Mouse (Mus musculus) small intestine, adult 10 weeks (tissue): Measurements from ENCODE around the gene Vwa5b1. TPM values are rescaled to one million over a fixed set of nuclear protein-coding genes. Genes with fewer than 3 reads are reported as not detected.

ENCODE experiments used
- polyA plus RNA-seq: library from polyadenylated mRNA; stranded (reverse); fragments of 350-450 nt; fragmentation: Illumina TruSeq; extraction: RNeasy Lipid Tissue Mini Kit (QIAGEN cat#74804); gene quantifications from one replicate; pipeline ENCODE4 v1.2.3, GENCODE M21; 2014; ENCODE audit warnings: low replicate concordance

Gene Vwa5b1
- not detected for polyA plus RNA-seq

GRCm38 (mm10) chr4:138635428-138636145 is at the start of gene Vwa5b1:
Vwa5b1 (minus strand) TSS chr4:138635884.

Other genes with a start within 250 kb of the Vwa5b1 start
- not detected for gene Fam43b, start 239.4 kb downstream of the Vwa5b1 start, polyA plus RNA-seq
- 3.6 TPM for gene Mul1, start 201.2 kb downstream of the Vwa5b1 start, polyA plus RNA-seq
- 49.8 TPM for gene Camk2n1, start 181.6 kb downstream of the Vwa5b1 start, polyA plus RNA-seq
- not detected for gene Pla2g2c, start 88.9 kb upstream of the Vwa5b1 start, polyA plus RNA-seq
- not detected for gene Ubxn10, start 101.3 kb upstream of the Vwa5b1 start, polyA plus RNA-seq
- 0.33 TPM for gene Pla2g2f, start 121.7 kb upstream of the Vwa5b1 start, polyA plus RNA-seq
- gene Pla2g2d, start 139.9 kb upstream of the Vwa5b1 start, polyA plus RNA-seq = 8.3 TPM
- 0.48 TPM for gene Pla2g5, start 227.6 kb upstream of the Vwa5b1 start, polyA plus RNA-seq
- not detected for gene Gm13030, start 238.1 kb upstream of the Vwa5b1 start, polyA plus RNA-seq
- not detected for gene Pla2g2e, start 242.1 kb upstream of the Vwa5b1 start, polyA plus RNA-seq